Mouse (Mus musculus): ENCODE measurements around the gene Pabpn1l.

GRCm38 (mm10) chr8:122573577-122573976, 49.0 kb downstream of the Pabpn1l start:
- TF ChIP-seq CTCF (conservative IDR thresholded peaks at IDR 0.05; ENCODE audit: insufficient read depth, insufficient read length, low read depth, low read length) = no peak
- TF ChIP-seq POLR2A (IDR thresholded peaks at IDR 0.05; ENCODE audit: low read depth, low read length) = no peak

Data from kidney, adult 2 months (tissue).